Mouse (Mus musculus) stomach, postnatal 0 days (tissue): ENCODE measurements around the gene Sema3a. TPM values are rescaled to one million over a fixed set of nuclear protein-coding genes. Genes with fewer than 3 reads are reported as not detected.

Experiments used
- ATAC-seq: fragments of 200-750 bp; cut with Nextera tagmentation; 2 replicates; pipeline ENCODE4 v1.8.0; 2017; ENCODE audit not compliant: low FRiP score, low TSS enrichment
- DNase-seq: peaks from one replicate; pipeline ENCODE4 v3.0.0-alpha.2; 2016; ENCODE audit warnings: low spot score
- H3K27ac ChIP-seq: fragments of 300-500 bp; sonication (generic); replicated peaks from 2 replicates; pipeline ENCODE4 v1.5.1; 2014; ENCODE audit warnings: mild to moderate bottlenecking, control low read depth
- H3K27me3 ChIP-seq: fragments of 300-500 bp; sonication (generic); 2 replicates; pipeline ENCODE4 v1.6.1; 2014; ENCODE audit warnings: low read length; ENCODE audit not compliant: control insufficient read depth, insufficient read depth
- H3K36me3 ChIP-seq: fragments of 300-500 bp; sonication (generic); 2 replicates; pipeline ENCODE4 v1.6.1; 2014; ENCODE audit warnings: low read length, mixed read lengths; ENCODE audit not compliant: control insufficient read depth, insufficient read depth
- H3K4me1 ChIP-seq: fragments of 300-500 bp; sonication (generic); replicated peaks from 2 replicates; pipeline ENCODE4 v1.6.1; 2014; ENCODE audit warnings: antibody characterized with exemption; ENCODE audit not compliant: control insufficient read depth, insufficient read depth
- H3K4me2 ChIP-seq: fragments of 300-500 bp; sonication (generic); replicated peaks from 2 replicates; pipeline ENCODE4 v1.6.1; 2014; ENCODE audit warnings: low read depth, mild to moderate bottlenecking, control low read depth, moderate library complexity
- H3K4me3 ChIP-seq: fragments of 300-500 bp; sonication (generic); 2 replicates; pipeline ENCODE4 v1.5.1; 2014; ENCODE audit warnings: low read depth, low read length, control low read depth
- H3K9ac ChIP-seq: fragments of 300-500 bp; sonication (generic); 2 replicates; pipeline ENCODE4 v1.6.1; 2014; ENCODE audit warnings: mild to moderate bottlenecking, low read length, control low read depth, mixed read lengths
- H3K9me3 ChIP-seq: fragments of 300-500 bp; sonication (generic); 2 replicates; pipeline ENCODE4 v1.6.1; 2016; ENCODE audit warnings: low read length; ENCODE audit not compliant: control insufficient read depth
- CTCF ChIP-seq: IDR thresholded peaks from 2 replicates; pipeline ENCODE4 v1.5.1; 2016; ENCODE audit warnings: antibody characterized with exemption, low read depth, mild to moderate bottlenecking, moderate library complexity
- EP300 ChIP-seq: optimal IDR thresholded peaks from 2 replicates; pipeline ENCODE3; 2016; ENCODE audit warnings: antibody characterized with exemption
- WGBS: fragments of 180-500 bp; shearing (Covaris S2); extraction: QIAGEN DNeasy Blood & Tissue Kit; methylation state at CpG from one replicate; pipeline ENCODE4 v1.1.7; 2014; 5-methylcytosine and 5-hydroxymethylcytosine counted together
- polyA plus RNA-seq: library from polyadenylated mRNA; unstranded; fragments of >200 nt; fragmentation: Nextera tagmentation; extraction: Ambion mirVana; gene quantifications from 2 replicates; pipeline ENCODE4 v1.2.1, GENCODE M21; 2015

Sema3a gene
- polyA plus RNA-seq, 1 experiment from 2014 or later: 7.4 TPM

DNA sequence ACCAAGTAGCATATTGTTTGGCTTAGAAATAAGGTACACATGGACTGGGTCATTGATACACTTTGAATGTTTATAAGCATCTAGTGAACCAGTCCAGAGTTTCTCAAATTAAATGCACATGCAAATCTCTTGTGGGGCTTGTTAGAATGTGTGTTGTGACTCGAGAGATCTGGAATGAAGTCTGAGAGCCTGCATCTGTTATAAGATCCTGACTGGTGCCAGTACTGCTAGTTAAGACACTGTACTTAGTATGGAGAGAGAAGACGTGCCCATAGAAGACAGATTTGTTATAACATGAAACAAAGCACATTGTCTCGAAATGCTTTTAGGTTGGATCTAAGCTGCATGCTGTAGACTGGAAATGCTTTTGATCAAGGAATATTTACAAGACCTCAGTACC is 511.0 kb downstream of the Sema3a start:
- no peak for DNase-seq

More for the DNA sequence above, 511.0 kb downstream of the Sema3a start:
- Histone ChIP-seq H3K36me3 (no peaks in the 10 kb centered on the region), H3K9me3 (no peaks in the 10 kb centered on the region), H3K4me3 (no peak overlapping the region), H3K9ac (no peak overlapping the region), H3K27me3 (no peaks in the 10 kb centered on the region), H3K4me1 (no peaks in the 10 kb centered on the region), H3K27ac (no peak overlapping the region), H3K4me2 (no peak overlapping the region)
- WGBS: 46% methylated on average over 3 of the region's 3 CpGs
- no peak for ATAC-seq
- TF ChIP-seq CTCF (no peak), EP300 (no peak)
